29 mouse cellular contexts compared by ENCODE assay signal in genomic region chr7:142496158-142496557, GRCm38 (mm10). TPM values are rescaled to one million over a fixed set of nuclear protein-coding genes. Genes with fewer than 3 reads are reported as not detected.
DNase-seq lines count a peak whose midpoint lies in the region; ATAC-seq and TF ChIP-seq lines count a peak whose summit lies in the region.
"Had no signal": no experiment of that assay in that cellular context is flagged by ENCODE, and none has a peak within 500 bp of the region (broad histone marks: within the 10 kb centered on the region; RNA-seq: fewer than 3 reads in every experiment).

No protein-coding gene starts in this region.

- peak overlapping the region; percentile 67 for H3K27ac ChIP-seq in heart, adult 2 months
- H3K27ac ChIP-seq in intestine, embryonic 14.5 days (ENCODE audit: low read depth) = 0 out of 2 replicates have a peak overlapping the region, but pooled peaks have one; percentile 27
- no peak overlapping the region for H3K27ac ChIP-seq in intestine, embryonic 15.5 days
- H3K27ac ChIP-seq in hindbrain, embryonic 16.5 days (ENCODE audit: low read depth, low read length) = no peak overlapping the region
- H3K27ac ChIP-seq: hindbrain, postnatal 0 days; liver, embryonic 15.5 days; midbrain, embryonic 10.5 days; neural tube, embryonic 12.5 days had no signal

- peak; percentile 40 to 65 for DNase-seq in heart, adult 2 months
- DNase-seq in heart, postnatal 14 days = no peak
- DNase-seq in intestine, embryonic 14.5 days (ENCODE audit: low spot score) = no peak
- peak; percentile 86 for DNase-seq in gastrocnemius, postnatal 25 days
- DNase-seq in c-Kit-positive CD71-positive TER-119-positive erythroid progenitor cells, embryonic 14.5 days (ENCODE audit: low spot score) = no peak
- DNase-seq: adrenal gland, postnatal 14 days; cerebellum, adult 18-20 months; cerebellum, postnatal 10 days; kidney, adult 9 months; kidney, postnatal 10 days; layer of hippocampus, postnatal 36 days; lung, embryonic 14.5 days; lung, postnatal 14 days; right cerebral cortex, adult 18-20 months had no signal

- no peaks in the 10 kb centered on the region for H3K9me3 ChIP-seq in intestine, embryonic 14.5 days (ENCODE audit: control insufficient read depth, low read length)
- no peaks in the 10 kb centered on the region for H3K9me3 ChIP-seq in intestine, embryonic 15.5 days
- no peaks in the 10 kb centered on the region for H3K9me3 ChIP-seq in hindbrain, embryonic 16.5 days (ENCODE audit: control insufficient read depth, low read length)
- H3K9me3 ChIP-seq: liver, embryonic 15.5 days; midbrain, embryonic 10.5 days; neural tube, embryonic 12.5 days had no signal

- no peaks in the 10 kb centered on the region for H3K27me3 ChIP-seq in heart, adult 2 months (ENCODE audit: control insufficient read depth, insufficient read depth, low read length)
- no peaks in the 10 kb centered on the region for H3K27me3 ChIP-seq in intestine, embryonic 14.5 days (replicated peaks; ENCODE audit: control insufficient read depth, insufficient read depth, low read length)
- no peaks in the 10 kb centered on the region; the same call in 1 of the 2 replicates for H3K27me3 ChIP-seq in intestine, embryonic 15.5 days (replicated peaks)
- no peaks in the 10 kb centered on the region for H3K27me3 ChIP-seq in hindbrain, embryonic 16.5 days (replicated peaks; ENCODE audit: control insufficient read depth, insufficient read depth, low read length)
- H3K27me3 ChIP-seq: liver, embryonic 15.5 days had no signal

- 60% methylated on average over 3 of the region's 3 CpGs for WGBS in heart, adult 2 months
- 75% methylated on average over 3 of the region's 3 CpGs for WGBS in intestine, embryonic 14.5 days
- 87% methylated on average over 3 of the region's 3 CpGs for WGBS in intestine, embryonic 15.5 days
- WGBS in hindbrain, embryonic 16.5 days = 70% methylated on average over 3 of the region's 3 CpGs

- no peak for ATAC-seq in intestine, embryonic 14.5 days (replicated peaks; ENCODE audit: low FRiP score, low TSS enrichment, low read depth)
- ATAC-seq in intestine, embryonic 15.5 days = no peak
- no peak for ATAC-seq in hindbrain, embryonic 16.5 days
- ATAC-seq: forebrain, embryonic 16.5 days; hindbrain, postnatal 0 days; intestine, postnatal 0 days; midbrain, embryonic 16.5 days had no signal

- peak; percentile 15; the same call in 1 of the 2 replicates for TF ChIP-seq POLR2A in heart, adult 2 months (IDR thresholded peaks at IDR 0.05; ENCODE audit: insufficient read depth, low read depth, low read length)

- H3K4me3 ChIP-seq in heart, adult 2 months = no peak overlapping the region
- no peak overlapping the region for H3K4me3 ChIP-seq in intestine, embryonic 14.5 days (ENCODE audit: low read depth, low read length)
- no peak overlapping the region for H3K4me3 ChIP-seq in intestine, embryonic 15.5 days (replicated peaks)
- H3K4me3 ChIP-seq in hindbrain, embryonic 16.5 days (ENCODE audit: low read length) = no peak overlapping the region
- H3K4me3 ChIP-seq: erythroblast, embryonic 14.5 days; liver, embryonic 15.5 days; midbrain, embryonic 10.5 days; neural tube, embryonic 12.5 days had no signal

- no peaks in the 10 kb centered on the region for H3K36me3 ChIP-seq in heart, adult 2 months (ENCODE audit: control insufficient read depth, insufficient read depth, low read length)
- peaks cover 37% of the 10 kb centered on the region for H3K36me3 ChIP-seq in intestine, embryonic 14.5 days (ENCODE audit: control insufficient read depth, insufficient read depth, low read length)
- peaks cover 16% of the 10 kb centered on the region; the same call in 1 of the 2 replicates for H3K36me3 ChIP-seq in intestine, embryonic 15.5 days
- H3K36me3 ChIP-seq in hindbrain, embryonic 16.5 days (ENCODE audit: control insufficient read depth, insufficient read depth, low read length) = no peaks in the 10 kb centered on the region
- H3K36me3 ChIP-seq: liver, embryonic 15.5 days; midbrain, embryonic 10.5 days; neural tube, embryonic 12.5 days had no signal

- TF ChIP-seq CTCF in heart, adult 2 months (IDR thresholded peaks at IDR 0.05) = no peak

- H3K4me1 ChIP-seq in heart, adult 2 months (ENCODE audit: control insufficient read depth, insufficient read depth, low read length) = peaks cover 3% of the 10 kb centered on the region; the same call in 1 of the 2 replicates
- H3K4me1 ChIP-seq in intestine, embryonic 14.5 days (replicated peaks; ENCODE audit: control insufficient read depth, insufficient read depth, low read length) = 0 out of 2 replicates have a peak, but pooled peaks cover 3% of the 10 kb centered on the region
- H3K4me1 ChIP-seq in intestine, embryonic 15.5 days (replicated peaks) = peaks cover 11% of the 10 kb centered on the region; the same call in 1 of the 2 replicates
- H3K4me1 ChIP-seq in hindbrain, embryonic 16.5 days (ENCODE audit: control insufficient read depth, insufficient read depth, low read depth, low read length) = no peaks in the 10 kb centered on the region
- H3K4me1 ChIP-seq: liver, embryonic 15.5 days; neural tube, embryonic 12.5 days had no signal

- intact Hi-C loops in heart, adult 2 months (cut with DNase I) = loop anchor here (2.0 to 5.0 kb wide), 2 partner anchors 15 to 179 kb away; no protein-coding TSS in a partner anchor
- intact Hi-C loops in heart, postnatal 14 days (cut with DNase I) = loop anchor here (2.0 kb wide), 1 partner anchor 161 kb away; no protein-coding TSS in a partner anchor

- TF ChIP-seq EP300 in heart, adult 2 months (IDR thresholded peaks at IDR 0.05; ENCODE audit: insufficient read depth, low read depth, low read length) = peak; percentile 63; the same call in 1 of the 2 replicates

- H3K79me2 ChIP-seq in heart, adult 2 months (replicated peaks; ENCODE audit: control insufficient read depth, insufficient read depth, low read length) = no peaks in the 10 kb centered on the region

- H3K9ac ChIP-seq in heart, adult 2 months (ENCODE audit: low read depth, low read length) = no peak overlapping the region
- H3K9ac ChIP-seq in intestine, embryonic 14.5 days (ENCODE audit: low read length) = no peak overlapping the region
- no peak overlapping the region for H3K9ac ChIP-seq in intestine, embryonic 15.5 days
- no peak overlapping the region for H3K9ac ChIP-seq in hindbrain, embryonic 16.5 days (ENCODE audit: low read depth, low read length)
- H3K9ac ChIP-seq: liver, embryonic 15.5 days; lung, embryonic 14.5 days; neural tube, embryonic 12.5 days had no signal

- no peak overlapping the region for H3K4me2 ChIP-seq in intestine, embryonic 14.5 days (ENCODE audit: low read length)
- H3K4me2 ChIP-seq in intestine, embryonic 15.5 days (replicated peaks) = no peak overlapping the region
- H3K4me2 ChIP-seq in hindbrain, embryonic 16.5 days (ENCODE audit: low read length) = no peak overlapping the region
- H3K4me2 ChIP-seq: liver, embryonic 15.5 days; lung, embryonic 14.5 days; neural tube, embryonic 12.5 days had no signal

RNA-seq across cellular contexts. Expression of gene Tnnt3, which starts 2.5 kb away (rescaled TPM):
- 1 to 10 TPM; 1.1 to 1.3 TPM for total RNA-seq in heart, adult 2 months (2021)
- polyA plus RNA-seq in heart, adult 2 months (2012; rRNA removed) = 1.8 TPM in 1 of 2 replicates, not detected in the other
- total RNA-seq in heart, postnatal 14 days (2021) = 1 to 10 TPM; 1.2 to 1.4 TPM
- polyA plus RNA-seq in intestine, embryonic 14.5 days (2014; fragmentation: Nextera tagmentation; extraction: Ambion mirVana) = 1.5 and 2.4 TPM in 2 replicates
- polyA plus RNA-seq in intestine, embryonic 15.5 days (2015; fragmentation: Nextera tagmentation; extraction: Ambion mirVana) = 1.4 and 4.3 TPM in 2 replicates
- over 10,000 TPM; 28,170 to 31,317 TPM for total RNA-seq in gastrocnemius, postnatal 25 days (2021)
- 3.1 and 25.7 TPM in 2 replicates for polyA plus RNA-seq in hindbrain, embryonic 16.5 days (2015; fragmentation: Nextera tagmentation; extraction: Ambion mirVana)
- total RNA-seq: common myeloid progenitor, adult 5-6 weeks; layer of hippocampus, postnatal 36 days; megakaryocyte progenitor cell, adult 5-6 weeks had no signal
- polyA plus RNA-seq: erythroblast, embryonic 14.5 days; liver, adult 2 months; testis, adult 2 months had no signal

RNA-seq across cellular contexts. Expression of gene Lsp1, which starts 35.5 kb away (rescaled TPM):
- 10 to 100 TPM; 28.4 to 35.0 TPM for total RNA-seq in heart, adult 2 months (2021)
- polyA plus RNA-seq in heart, adult 2 months (2012; rRNA removed) = 96.6 and 107 TPM in 2 replicates
- total RNA-seq in heart, postnatal 14 days (2021) = 10 to 100 TPM; 63.5 to 77.2 TPM
- 145 and 153 TPM in 2 replicates for polyA plus RNA-seq in intestine, embryonic 14.5 days (2014; fragmentation: Nextera tagmentation; extraction: Ambion mirVana)
- 130 and 145 TPM in 2 replicates for polyA plus RNA-seq in intestine, embryonic 15.5 days (2015; fragmentation: Nextera tagmentation; extraction: Ambion mirVana)
- total RNA-seq in gastrocnemius, postnatal 25 days (2021) = 10 to 100 TPM; 43.2 to 60.3 TPM
- 5.5 and 6.0 TPM in 2 replicates for polyA plus RNA-seq in hindbrain, embryonic 16.5 days (2015; fragmentation: Nextera tagmentation; extraction: Ambion mirVana)

RNA-seq across cellular contexts. Expression of gene Mrpl23, which starts 36.3 kb away (rescaled TPM):
- total RNA-seq in heart, adult 2 months (2021) = 1 to 10 TPM in 1 of 2 experiments, under 1 TPM in 1; 0.89 to 2.1 TPM
- 12.8 and 18.0 TPM in 2 replicates for polyA plus RNA-seq in heart, adult 2 months (2012; rRNA removed)
- 1 to 10 TPM; 2.7 to 7.4 TPM for total RNA-seq in heart, postnatal 14 days (2021)
- polyA plus RNA-seq in intestine, embryonic 14.5 days (2014; fragmentation: Nextera tagmentation; extraction: Ambion mirVana) = 36.1 and 45.8 TPM in 2 replicates
- 44.9 and 57.4 TPM in 2 replicates for polyA plus RNA-seq in intestine, embryonic 15.5 days (2015; fragmentation: Nextera tagmentation; extraction: Ambion mirVana)
- total RNA-seq in gastrocnemius, postnatal 25 days (2021) = 10 to 100 TPM in 1 of 2 experiments, 1 to 10 TPM in 1; 8.6 to 18.3 TPM
- 22.3 and 26.2 TPM in 2 replicates for polyA plus RNA-seq in hindbrain, embryonic 16.5 days (2015; fragmentation: Nextera tagmentation; extraction: Ambion mirVana)

RNA-seq across cellular contexts. Expression of gene Tnni2, which starts 54.5 kb away (rescaled TPM):
- total RNA-seq in heart, adult 2 months (2021) = 1 to 10 TPM; 2.7 to 3.0 TPM
- 5.9 and 7.5 TPM in 2 replicates for polyA plus RNA-seq in heart, adult 2 months (2012; rRNA removed)
- 1 to 10 TPM; 5.7 to 7.8 TPM for total RNA-seq in heart, postnatal 14 days (2021)
- polyA plus RNA-seq in intestine, embryonic 14.5 days (2014; fragmentation: Nextera tagmentation; extraction: Ambion mirVana) = 1.7 and 3.2 TPM in 2 replicates
- polyA plus RNA-seq in intestine, embryonic 15.5 days (2015; fragmentation: Nextera tagmentation; extraction: Ambion mirVana) = 4.8 and 4.9 TPM in 2 replicates
- over 10,000 TPM; 16,193 to 17,938 TPM for total RNA-seq in gastrocnemius, postnatal 25 days (2021)
- 2.0 and 22.5 TPM in 2 replicates for polyA plus RNA-seq in hindbrain, embryonic 16.5 days (2015; fragmentation: Nextera tagmentation; extraction: Ambion mirVana)
- total RNA-seq: layer of hippocampus, postnatal 36 days had no signal
- polyA plus RNA-seq: CD4-positive, CD25-positive, alpha-beta regulatory T cell, adult 4 months; erythroblast, embryonic 14.5 days; forebrain, embryonic 16.5 days; liver, adult 2 months; testis, adult 2 months had no signal

Comparison
In these comparisons a context has a peak if more than half of its experiments do, and no peak if none do; other contexts are left out.
1. DNase-seq: peak in heart, adult 2 months (2 of 2) and gastrocnemius, postnatal 25 days (single experiment); none in heart, postnatal 14 days (0 of 2), intestine, embryonic 14.5 days (single experiment) and c-Kit-positive CD71-positive TER-119-positive erythroid progenitor cells, embryonic 14.5 days (single experiment).
2. H3K27ac ChIP-seq: peak in heart, adult 2 months (single experiment) and intestine, embryonic 14.5 days (single experiment); none in intestine, embryonic 15.5 days (single experiment) and hindbrain, embryonic 16.5 days (single experiment).
3. RNA of gene Lsp1, which starts 35.5 kb away (polyA plus RNA-seq): 145 to 153 TPM in intestine, embryonic 14.5 days, 130 to 145 TPM in intestine, embryonic 15.5 days and 96.6 to 107 TPM in heart, adult 2 months; 5.5 to 6.0 TPM in hindbrain, embryonic 16.5 days; every median in the first group is over 10 times any median in the second.